Mouse (Mus musculus) lung, embryonic 15.5 days (tissue): ENCODE results near the gene Gm45234. TPM values are rescaled to one million over a fixed set of nuclear protein-coding genes. Genes with fewer than 3 reads are reported as not detected.

Source experiments
- ATAC-seq: fragments of 200-750 bp; cut with Nextera tagmentation; 2 replicates; pipeline ENCODE4 v1.8.0; 2017; ENCODE audit warnings: moderate number of reproducible peaks, borderline replicate concordance; ENCODE audit not compliant: low FRiP score, low TSS enrichment; ENCODE audit errors: extremely low read depth
- H3K27ac ChIP-seq: fragments of 300-500 bp; sonication (generic); 2 replicates; pipeline ENCODE4 v1.5.1; 2015; ENCODE audit warnings: moderate library complexity, mild to moderate bottlenecking, inconsistent platforms
- H3K27me3 ChIP-seq: fragments of 300-500 bp; sonication (generic); 2 replicates; pipeline ENCODE4 v1.6.1; 2015; ENCODE audit warnings: inconsistent platforms
- H3K36me3 ChIP-seq: fragments of 300-500 bp; sonication (generic); 2 replicates; pipeline ENCODE4 v1.6.1; 2015; ENCODE audit warnings: inconsistent platforms
- H3K4me1 ChIP-seq: fragments of 300-500 bp; sonication (generic); 2 replicates; pipeline ENCODE4 v1.6.1; 2015; ENCODE audit warnings: inconsistent platforms
- H3K4me2 ChIP-seq: fragments of 300-500 bp; sonication (generic); 2 replicates; pipeline ENCODE4 v1.6.1; 2015; ENCODE audit warnings: inconsistent platforms, mild to moderate bottlenecking, moderate library complexity
- H3K4me3 ChIP-seq: fragments of 300-500 bp; sonication (generic); 2 replicates; pipeline ENCODE4 v1.5.1; 2015; ENCODE audit warnings: mild to moderate bottlenecking, inconsistent platforms
- H3K9ac ChIP-seq: fragments of 300-500 bp; sonication (generic); 2 replicates; pipeline ENCODE4 v1.6.1; 2015; ENCODE audit warnings: inconsistent platforms
- H3K9me3 ChIP-seq: fragments of 300-500 bp; sonication (generic); 2 replicates; pipeline ENCODE4 v1.6.1; 2016; ENCODE audit warnings: inconsistent platforms
- WGBS: fragments of 180-500 bp; shearing (Covaris S2); methylation state at CpG from one replicate; pipeline ENCODE4 v1.1.7; 2015; 5-methylcytosine and 5-hydroxymethylcytosine counted together
- polyA plus RNA-seq: library from polyadenylated mRNA; unstranded; fragments of >200 nt; fragmentation: Nextera tagmentation; extraction: Ambion mirVana; gene quantifications from 2 replicates; pipeline ENCODE4 v1.2.1, GENCODE M21; 2015

The Gm45234 gene
- polyA plus RNA-seq, 1 experiment from 2014 or later: not detected

- H3K27me3 ChIP-seq: peaks cover 12% of the 10 kb centered on the region
- peak overlapping the region; percentile 27 for H3K4me3 ChIP-seq
- H3K27ac ChIP-seq: no peak overlapping the region
- no peaks in the 10 kb centered on the region for H3K36me3 ChIP-seq
- WGBS: 20% methylated on average over 6 of the region's 6 CpGs
- peaks cover 17% of the 10 kb centered on the region for H3K4me1 ChIP-seq
- ATAC-seq: peak; percentile 50; the same call in 1 of the 2 replicates
- no peak overlapping the region for H3K9ac ChIP-seq
- peak overlapping the region; percentile 36 for H3K4me2 ChIP-seq
- H3K9me3 ChIP-seq: no peaks in the 10 kb centered on the region
Measured at GRCm38 (mm10) chr6:124782436-124782835, 26.6 kb upstream of the Gm45234 start.

DNA sequence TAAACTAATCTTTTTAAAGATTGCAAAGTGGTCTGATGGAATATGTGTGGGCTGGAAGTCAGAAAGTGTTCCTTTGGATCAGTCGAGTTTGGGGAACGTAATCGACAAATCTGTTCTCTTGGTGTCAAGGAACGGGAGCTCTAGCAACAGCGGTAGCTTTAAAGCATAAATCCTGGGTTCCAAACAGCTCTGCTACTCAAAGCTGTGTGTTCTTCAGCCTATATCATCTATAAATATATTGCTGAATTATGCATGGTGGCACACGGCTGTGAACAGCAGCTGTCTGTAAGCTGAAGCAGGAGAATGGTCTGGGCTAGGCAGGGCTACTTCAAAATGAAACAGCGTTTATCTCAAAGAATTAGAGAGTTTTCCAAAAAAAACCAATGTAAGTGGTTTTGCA, 25.1 kb upstream of the Gm45234 start:
- WGBS: 82% methylated on average over 7 of the region's 7 CpGs
- no peak for ATAC-seq

DNA sequence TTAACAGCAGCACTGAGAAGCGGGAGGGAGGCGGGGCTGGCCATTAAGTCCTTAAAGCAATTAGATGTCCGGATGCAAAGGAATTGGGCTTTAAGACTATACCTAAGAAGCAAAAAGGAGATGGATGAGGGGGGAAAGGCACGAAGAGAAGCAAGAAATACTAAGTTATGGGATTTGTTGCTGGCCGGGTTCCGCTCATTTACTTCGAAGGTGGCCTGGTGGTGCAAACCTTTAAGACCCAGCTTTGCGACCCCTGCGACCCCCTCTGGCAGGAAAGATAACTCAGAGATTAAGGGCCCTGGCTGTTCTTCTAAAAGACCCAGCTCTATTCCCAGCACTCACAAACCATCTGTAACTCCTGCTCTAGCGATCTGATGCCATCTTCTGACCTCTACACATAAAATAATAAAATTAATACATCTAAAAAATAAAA, 24.2 kb upstream of the Gm45234 start:
- 13% methylated on average over 10 of the region's 10 CpGs for WGBS
- Histone ChIP-seq H3K4me2 (peak overlapping the region; percentile 77), H3K9ac (0 out of 2 replicates have a peak overlapping the region, but pooled peaks have one; percentile 8), H3K27ac (no peak overlapping the region), H3K4me3 (peak overlapping the region; percentile 40), H3K36me3 (no peaks in the 10 kb centered on the region), H3K27me3 (peaks cover 12% of the 10 kb centered on the region), H3K9me3 (no peaks in the 10 kb centered on the region), H3K4me1 (peaks cover 17% of the 10 kb centered on the region)
- ATAC-seq: 0 out of 2 replicates have a peak, but pooled peaks have one; percentile 5

More for the DNA sequence above, 25.1 kb upstream of the Gm45234 start:
- H3K9me3 ChIP-seq: no peaks in the 10 kb centered on the region
- H3K27me3 ChIP-seq: peaks cover 12% of the 10 kb centered on the region
- H3K4me2 ChIP-seq: no peak overlapping the region
- H3K27ac ChIP-seq: no peak overlapping the region
- no peaks in the 10 kb centered on the region for H3K36me3 ChIP-seq
- no peak overlapping the region for H3K9ac ChIP-seq
- peaks cover 17% of the 10 kb centered on the region for H3K4me1 ChIP-seq
- no peak overlapping the region for H3K4me3 ChIP-seq

DNA sequence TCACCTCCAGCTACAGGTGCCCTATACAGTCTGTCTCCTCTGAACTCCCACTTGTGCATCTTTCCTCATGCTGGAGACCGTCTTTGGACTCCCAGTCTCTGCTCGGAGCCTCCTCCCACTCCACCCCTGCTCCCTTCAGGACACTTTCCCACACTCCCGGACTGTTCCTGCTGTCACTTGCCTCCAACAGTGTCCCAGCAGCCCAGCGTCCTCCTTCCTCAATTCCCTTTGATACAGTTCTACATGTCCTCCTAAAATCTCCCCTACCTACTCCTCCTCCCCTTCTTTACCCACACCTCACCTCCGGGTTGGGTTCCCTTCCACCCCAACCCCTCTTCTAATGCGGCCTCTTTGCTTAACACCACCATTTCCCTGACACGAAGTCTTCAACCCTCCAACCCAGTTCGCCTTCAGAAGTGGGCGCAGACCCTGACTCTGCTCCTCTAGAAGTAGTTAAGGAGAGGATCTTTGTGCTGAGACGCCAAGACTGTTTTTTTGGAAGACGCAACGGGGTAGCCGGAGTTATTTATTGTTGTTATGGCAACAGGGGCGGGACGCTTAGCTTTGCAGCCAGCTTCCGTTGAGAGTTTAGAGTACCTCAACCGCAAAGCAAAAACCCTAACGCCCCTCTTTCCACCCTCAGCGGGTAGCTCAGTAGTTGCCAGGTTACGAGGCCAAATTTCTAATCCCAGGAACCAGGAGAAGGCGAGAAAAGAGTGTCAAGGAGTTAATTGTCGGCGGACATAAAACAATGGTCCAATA, 23.6 kb upstream of the Gm45234 start, which contains the start of gene Lrrc23:
Gene Lrrc23, minus strand, starts transcription at position 506 of the 762 bp plus-strand sequence.
- H3K36me3 ChIP-seq: no peaks in the 10 kb centered on the region
- H3K27me3 ChIP-seq: peaks cover 12% of the 10 kb centered on the region
- H3K9ac ChIP-seq: 0 out of 2 replicates have a peak within 1 kb of the TSS, but pooled peaks have one; percentile 8
- peak; percentile 39; the same call in 1 of the 2 replicates for ATAC-seq
- peaks cover 17% of the 10 kb centered on the region for H3K4me1 ChIP-seq
- H3K27ac ChIP-seq: no peak within 1 kb of the TSS
- H3K4me2 ChIP-seq: peak within 1 kb of the TSS; percentile 77
- H3K4me3 ChIP-seq: peak within 1 kb of the TSS; percentile 40
- no peaks in the 10 kb centered on the region for H3K9me3 ChIP-seq
- WGBS: 1% methylated on average over 23 of the region's 23 CpGs

- no peaks in the 10 kb centered on the region for H3K36me3 ChIP-seq
- no peak overlapping the region for H3K27ac ChIP-seq
- no peak for ATAC-seq
- peaks cover 19% of the 10 kb centered on the region for H3K27me3 ChIP-seq
- H3K9me3 ChIP-seq: no peaks in the 10 kb centered on the region
- no peak overlapping the region for H3K4me2 ChIP-seq
- peaks cover 21% of the 10 kb centered on the region for H3K4me1 ChIP-seq
- WGBS: 81% methylated on average over 15 of the region's 15 CpGs
- no peak overlapping the region for H3K9ac ChIP-seq
- H3K4me3 ChIP-seq: no peak overlapping the region
Measured at GRCm38 (mm10) chr6:124770511-124770910, 14.7 kb upstream of the Gm45234 start.

GRCm38 (mm10) chr6:124770013-124770412, 14.2 kb upstream of the Gm45234 start:
- no peak for ATAC-seq
- WGBS: 43% methylated on average over 7 of the region's 7 CpGs
- Histone ChIP-seq H3K36me3 (no peaks in the 10 kb centered on the region), H3K9ac (peak overlapping the region; percentile 58; the same call in 1 of the 2 replicates), H3K9me3 (no peaks in the 10 kb centered on the region), H3K27ac (no peak overlapping the region), H3K4me3 (peak overlapping the region; percentile 49; the same call in 1 of the 2 replicates), H3K27me3 (peaks cover 19% of the 10 kb centered on the region), H3K4me1 (peaks cover 21% of the 10 kb centered on the region), H3K4me2 (peak overlapping the region; percentile 97)

DNA sequence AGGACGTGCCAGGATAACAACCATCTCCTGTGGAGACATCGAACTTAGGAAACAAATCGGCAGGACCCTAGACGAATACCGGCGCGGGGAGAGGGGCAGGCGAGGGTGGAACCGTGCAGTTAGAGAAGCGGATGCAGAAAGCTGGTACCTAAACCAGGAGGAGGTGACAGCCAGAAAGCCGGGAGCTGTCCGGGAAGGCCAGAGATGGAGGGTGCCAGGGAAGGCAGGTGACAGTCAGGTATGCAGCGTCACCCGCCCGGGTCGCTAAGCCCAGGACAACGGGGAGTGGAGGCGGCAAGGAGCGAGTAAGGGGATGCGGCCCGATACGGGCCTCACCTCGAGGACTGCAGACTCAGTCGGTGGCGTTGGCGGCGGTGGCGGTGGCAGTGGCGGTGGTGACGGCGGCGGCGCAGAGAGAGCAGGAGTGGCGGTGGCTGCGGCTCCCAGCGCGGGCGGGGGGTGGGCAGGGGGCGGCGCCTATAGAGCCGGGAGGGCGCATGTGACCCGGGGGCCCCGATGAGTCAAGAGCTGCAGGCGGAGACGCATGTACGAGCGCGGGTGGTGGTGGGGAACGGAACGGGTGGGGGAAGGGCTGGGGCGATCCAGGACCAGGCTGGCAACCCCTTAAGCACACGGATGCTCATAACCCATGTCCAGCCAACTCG, 13.4 kb upstream of the Gm45234 start, which contains the start of gene Eno2:
Gene Eno2, minus strand, starts transcription at position 573 of the 665 bp plus-strand sequence.
- Histone ChIP-seq H3K27ac (no peak within 1 kb of the TSS), H3K9me3 (no peaks in the 10 kb centered on the region), H3K27me3 (peaks cover 19% of the 10 kb centered on the region), H3K9ac (peak within 1 kb of the TSS; percentile 58), H3K4me2 (peak within 1 kb of the TSS; percentile 97), H3K4me3 (peak within 1 kb of the TSS; percentile 49), H3K36me3 (no peaks in the 10 kb centered on the region), H3K4me1 (peaks cover 21% of the 10 kb centered on the region)
- peak; percentile 77; the same call in 1 of the 2 replicates for ATAC-seq
- WGBS: under 1% methylated on average over 53 of the region's 54 CpGs

DNA sequence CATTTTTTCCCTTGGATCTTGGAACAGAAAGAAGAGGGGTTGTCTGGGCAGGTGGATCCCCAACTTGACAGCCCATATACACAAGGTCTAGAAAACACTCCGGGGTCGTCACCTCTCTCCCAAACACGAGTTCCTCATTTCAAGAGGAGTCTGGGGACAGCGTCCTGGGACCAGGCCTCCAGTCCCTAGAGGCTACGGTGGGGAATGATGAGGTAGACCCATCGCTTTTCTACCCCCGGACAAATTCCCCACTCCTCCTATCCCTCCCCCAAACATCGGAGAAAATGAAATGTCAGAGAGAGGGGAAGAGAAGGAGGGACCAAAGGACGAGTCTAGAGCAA, 12.9 kb upstream of the Gm45234 start:
- H3K4me3 ChIP-seq: peak overlapping the region; percentile 49
- peaks cover 19% of the 10 kb centered on the region for H3K27me3 ChIP-seq
- H3K4me1 ChIP-seq: peaks cover 21% of the 10 kb centered on the region
- WGBS: 3% methylated on average over 9 of the region's 9 CpGs
- ATAC-seq: no peak
- no peak overlapping the region for H3K9ac ChIP-seq
- no peak overlapping the region for H3K27ac ChIP-seq
- no peaks in the 10 kb centered on the region for H3K9me3 ChIP-seq
- H3K36me3 ChIP-seq: no peaks in the 10 kb centered on the region
- H3K4me2 ChIP-seq: peak overlapping the region; percentile 97

GRCm38 (mm10) chr6:124767920-124768703, 12.3 kb upstream of the Gm45234 start:
- Histone ChIP-seq H3K9me3 (no peaks in the 10 kb centered on the region), H3K4me2 (peak overlapping the region; percentile 97), H3K36me3 (no peaks in the 10 kb centered on the region), H3K27me3 (peaks cover 22% of the 10 kb centered on the region), H3K9ac (no peak overlapping the region), H3K4me3 (peak overlapping the region; percentile 49), H3K4me1 (peaks cover 21% of the 10 kb centered on the region), H3K27ac (no peak overlapping the region)
- peak; percentile 25; the same call in 1 of the 2 replicates for ATAC-seq
- 28% methylated on average over 19 of the region's 19 CpGs for WGBS

DNA sequence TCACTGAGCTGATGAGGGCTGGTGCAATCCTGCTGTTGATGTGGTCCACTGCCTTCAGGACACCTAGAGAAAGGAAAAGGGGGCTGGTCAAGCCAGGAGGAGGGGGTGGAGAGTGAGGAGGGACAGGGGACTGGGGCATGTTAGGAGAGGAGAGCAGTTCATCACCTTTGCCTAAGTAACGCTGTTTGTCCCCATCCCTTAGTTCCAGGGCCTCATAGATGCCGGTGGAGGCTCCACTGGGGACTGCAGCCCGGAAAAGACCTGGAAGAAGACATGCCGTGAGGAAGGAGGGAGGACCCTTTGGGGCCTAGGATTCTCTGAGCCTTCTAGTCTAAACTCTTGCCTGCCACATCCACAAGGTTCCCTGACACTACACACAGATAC, 11.7 kb upstream of the Gm45234 start:
- Histone ChIP-seq H3K4me3 (no peak overlapping the region), H3K9ac (no peak overlapping the region), H3K4me2 (0 out of 2 replicates have a peak overlapping the region, but pooled peaks have one; percentile 97), H3K36me3 (no peaks in the 10 kb centered on the region), H3K27me3 (peaks cover 22% of the 10 kb centered on the region), H3K27ac (no peak overlapping the region), H3K9me3 (no peaks in the 10 kb centered on the region), H3K4me1 (peaks cover 21% of the 10 kb centered on the region)
- 48% methylated on average over 4 of the region's 4 CpGs for whole genome bisulfite sequencing
- no peak for ATAC-seq

DNA sequence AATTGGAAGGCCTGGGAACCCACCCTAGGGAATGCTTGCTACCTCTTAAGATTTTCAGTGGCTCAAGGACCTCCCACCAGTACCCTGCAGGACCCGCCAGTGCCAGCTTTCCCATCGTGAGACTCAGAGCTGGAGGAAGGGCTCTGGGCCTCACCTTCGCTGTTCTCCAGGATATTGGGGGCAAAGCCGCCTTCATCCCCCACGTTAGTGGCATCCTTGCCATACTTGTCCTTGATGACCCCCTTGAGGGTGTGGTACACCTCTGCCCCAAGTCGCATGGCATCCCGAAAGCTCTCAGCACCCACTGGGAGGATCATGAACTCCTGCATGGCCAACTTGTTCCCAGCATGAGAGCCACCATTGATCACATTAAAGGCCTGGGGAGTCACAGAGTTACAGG, 10.1 kb upstream of the Gm45234 start:
- Histone ChIP-seq H3K27me3 (peaks cover 22% of the 10 kb centered on the region), H3K27ac (no peak overlapping the region), H3K4me1 (peaks cover 21% of the 10 kb centered on the region), H3K4me2 (no peak overlapping the region), H3K9me3 (no peaks in the 10 kb centered on the region), H3K4me3 (no peak overlapping the region), H3K36me3 (no peaks in the 10 kb centered on the region), H3K9ac (no peak overlapping the region)
- 85% methylated on average over 7 of the region's 7 CpGs for whole genome bisulfite sequencing
- no peak for ATAC-seq
